Mouse (Mus musculus): Measurements from ENCODE around the gene Lpp. TPM values are rescaled to one million over a fixed set of nuclear protein-coding genes. Genes with fewer than 3 reads are reported as not detected.

The Lpp gene
- polyA plus RNA-seq, 1 experiment, result 10.5 TPM

- no peak for TF ChIP-seq POLR2A (IDR thresholded peaks at IDR 0.05; ENCODE audit: borderline replicate concordance, low read depth, low read length)
- no peak for TF ChIP-seq CTCF (IDR thresholded peaks at IDR 0.05; ENCODE audit: low read depth, low read length)
- peaks cover 5% of the 10 kb centered on the region for H3K4me1 ChIP-seq (ENCODE audit: control insufficient read depth, insufficient read depth, low read length)
- no peak overlapping the region for H3K4me3 ChIP-seq (ENCODE audit: insufficient read depth, low read length)
- no peak overlapping the region for H3K27ac ChIP-seq (ENCODE audit: insufficient read depth, low read depth, low read length)
Measured at GRCm38 (mm10) chr16:24807565-24807964, 414.3 kb downstream of the Lpp start.

- peaks cover 5% of the 10 kb centered on the region for H3K4me1 ChIP-seq (ENCODE audit: control insufficient read depth, insufficient read depth, low read length)
- H3K27ac ChIP-seq (ENCODE audit: insufficient read depth, low read depth, low read length), result no peak overlapping the region
- H3K4me3 ChIP-seq (ENCODE audit: insufficient read depth, low read length), result no peak overlapping the region
- no peak for TF ChIP-seq POLR2A (IDR thresholded peaks at IDR 0.05; ENCODE audit: borderline replicate concordance, low read depth, low read length)
- TF ChIP-seq CTCF (IDR thresholded peaks at IDR 0.05; ENCODE audit: low read depth, low read length), result no peak
Measured at GRCm38 (mm10) chr16:24809811-24810210, 416.5 kb downstream of the Lpp start.

- H3K4me3 ChIP-seq (ENCODE audit: insufficient read depth, low read length), result no peak overlapping the region
- no peak for TF ChIP-seq CTCF (IDR thresholded peaks at IDR 0.05; ENCODE audit: low read depth, low read length)
- H3K4me1 ChIP-seq (ENCODE audit: control insufficient read depth, insufficient read depth, low read length), result no peaks in the 10 kb centered on the region
- H3K27ac ChIP-seq (ENCODE audit: insufficient read depth, low read depth, low read length), result no peak overlapping the region
Measured at GRCm38 (mm10) chr16:24816621-24817020, 423.3 kb downstream of the Lpp start.

- no peak overlapping the region for H3K27ac ChIP-seq (ENCODE audit: insufficient read depth, low read depth, low read length)
- H3K4me1 ChIP-seq (ENCODE audit: control insufficient read depth, insufficient read depth, low read length), result no peaks in the 10 kb centered on the region
- TF ChIP-seq POLR2A (IDR thresholded peaks at IDR 0.05; ENCODE audit: borderline replicate concordance, low read depth, low read length), result no peak
- no peak for TF ChIP-seq CTCF (IDR thresholded peaks at IDR 0.05; ENCODE audit: low read depth, low read length)
- no peak overlapping the region for H3K4me3 ChIP-seq (ENCODE audit: insufficient read depth, low read length)
Measured at GRCm38 (mm10) chr16:24817381-24817780, 424.1 kb downstream of the Lpp start.

GRCm38 (mm10) chr16:24819127-24819526, 425.8 kb downstream of the Lpp start:
- Histone ChIP-seq H3K4me3 (ENCODE audit: insufficient read depth, low read length) (no peak overlapping the region), H3K4me1 (ENCODE audit: control insufficient read depth, insufficient read depth, low read length) (peaks cover 5% of the 10 kb centered on the region; the same call in 1 of the 2 replicates), H3K27ac (ENCODE audit: insufficient read depth, low read depth, low read length) (no peak overlapping the region)
- no peak for TF ChIP-seq CTCF (IDR thresholded peaks at IDR 0.05; ENCODE audit: low read depth, low read length)
- no peak for TF ChIP-seq POLR2A (IDR thresholded peaks at IDR 0.05; ENCODE audit: borderline replicate concordance, low read depth, low read length)

- Histone ChIP-seq H3K4me3 (ENCODE audit: insufficient read depth, low read length) (no peak overlapping the region), H3K4me1 (ENCODE audit: control insufficient read depth, insufficient read depth, low read length) (peaks cover 16% of the 10 kb centered on the region), H3K27ac (ENCODE audit: insufficient read depth, low read depth, low read length) (no peak overlapping the region)
- TF ChIP-seq POLR2A (IDR thresholded peaks at IDR 0.05; ENCODE audit: borderline replicate concordance, low read depth, low read length), result no peak
- no peak for TF ChIP-seq CTCF (IDR thresholded peaks at IDR 0.05; ENCODE audit: low read depth, low read length)
Measured at GRCm38 (mm10) chr16:24822182-24822875, 429.0 kb downstream of the Lpp start.

- no peak for TF ChIP-seq CTCF (IDR thresholded peaks at IDR 0.05; ENCODE audit: low read depth, low read length)
- no peak for TF ChIP-seq POLR2A (IDR thresholded peaks at IDR 0.05; ENCODE audit: borderline replicate concordance, low read depth, low read length)
- no peak overlapping the region for H3K27ac ChIP-seq (ENCODE audit: insufficient read depth, low read depth, low read length)
Measured at GRCm38 (mm10) chr16:24822918-24823317, 429.6 kb downstream of the Lpp start.

GRCm38 (mm10) chr16:24826390-24826789, 433.1 kb downstream of the Lpp start:
- H3K4me1 ChIP-seq (ENCODE audit: control insufficient read depth, insufficient read depth, low read length), result peaks cover 18% of the 10 kb centered on the region
- H3K27ac ChIP-seq (ENCODE audit: insufficient read depth, low read depth, low read length), result peak overlapping the region; percentile 50
- TF ChIP-seq CTCF (IDR thresholded peaks at IDR 0.05; ENCODE audit: low read depth, low read length) (no peak), POLR2A (IDR thresholded peaks at IDR 0.05; ENCODE audit: borderline replicate concordance, low read depth, low read length) (no peak)
- no peak overlapping the region for H3K4me3 ChIP-seq (ENCODE audit: insufficient read depth, low read length)

More at GRCm38 (mm10) chr16:24822918-24823317, 429.6 kb downstream of the Lpp start:
- Histone ChIP-seq H3K4me1 (ENCODE audit: control insufficient read depth, insufficient read depth, low read length) (peaks cover 18% of the 10 kb centered on the region), H3K4me3 (ENCODE audit: insufficient read depth, low read length) (no peak overlapping the region)

- Histone ChIP-seq H3K4me1 (ENCODE audit: control insufficient read depth, insufficient read depth, low read length) (peaks cover 13% of the 10 kb centered on the region), H3K27ac (ENCODE audit: insufficient read depth, low read depth, low read length) (no peak overlapping the region), H3K4me3 (ENCODE audit: insufficient read depth, low read length) (no peak overlapping the region)
- no peak for TF ChIP-seq CTCF (IDR thresholded peaks at IDR 0.05; ENCODE audit: low read depth, low read length)
- no peak for TF ChIP-seq POLR2A (IDR thresholded peaks at IDR 0.05; ENCODE audit: borderline replicate concordance, low read depth, low read length)
Measured at GRCm38 (mm10) chr16:24828207-24828803, 435.0 kb downstream of the Lpp start.

GRCm38 (mm10) chr16:24829860-24830259, 436.6 kb downstream of the Lpp start:
- no peak overlapping the region for H3K27ac ChIP-seq (ENCODE audit: insufficient read depth, low read depth, low read length)
- H3K4me3 ChIP-seq (ENCODE audit: insufficient read depth, low read length), result no peak overlapping the region
- peaks cover 13% of the 10 kb centered on the region for H3K4me1 ChIP-seq (ENCODE audit: control insufficient read depth, insufficient read depth, low read length)
- TF ChIP-seq POLR2A (IDR thresholded peaks at IDR 0.05; ENCODE audit: borderline replicate concordance, low read depth, low read length), result no peak
- TF ChIP-seq CTCF (IDR thresholded peaks at IDR 0.05; ENCODE audit: low read depth, low read length), result no peak

Data from bone marrow macrophage, adult 2 months (primary cell).